Mouse (Mus musculus) CD4-positive naive resting alpha-beta T cell, adult 76 days (primary cell): ENCODE measurements around the gene Bahcc1. TPM values are rescaled to one million over a fixed set of nuclear protein-coding genes. Genes with fewer than 3 reads are reported as not detected.

ENCODE experiments used
- total RNA-seq: library from RNA; stranded (reverse); gene quantifications from one replicate; pipeline ENCODE4 v1.2.4, GENCODE M21; 2023

Bahcc1 gene
- total RNA-seq = 0.32 TPM

GRCm38 (mm10) chr11:120232230-120233097, at the start of gene Bahcc1:
Gene Bahcc1, plus strand, starts transcription at chr11:120232947.

Other genes starting within 250 kb of the Bahcc1 start
- 0.15 TPM for gene Aatk, start 185.8 kb upstream of the Bahcc1 start, total RNA-seq
- 9.7 TPM for gene Cep131, start 146.1 kb upstream of the Bahcc1 start, total RNA-seq
- gene Tepsin, start 134.2 kb upstream of the Bahcc1 start, total RNA-seq = 15.2 TPM
- gene Ndufaf8, start 134.0 kb upstream of the Bahcc1 start, total RNA-seq = 47.3 TPM
- gene Slc38a10, start 81.6 kb upstream of the Bahcc1 start, total RNA-seq = 102 TPM
- 1,148 TPM for gene Actg1, start 115.6 kb downstream of the Bahcc1 start, total RNA-seq
- gene Fscn2, start 128.6 kb downstream of the Bahcc1 start, total RNA-seq = 1.1 TPM
- 25.7 TPM for gene Faap100, start 145.8 kb downstream of the Bahcc1 start, total RNA-seq
- gene Nploc4, start 204.8 kb downstream of the Bahcc1 start, total RNA-seq = 58.8 TPM
- gene Tspan10, start 209.7 kb downstream of the Bahcc1 start, total RNA-seq = 57.3 TPM
- 0.67 TPM for gene Pde6g, start 220.6 kb downstream of the Bahcc1 start, total RNA-seq
- gene Oxld1, start 225.1 kb downstream of the Bahcc1 start, total RNA-seq = 3.7 TPM
- gene Ccdc137, start 225.2 kb downstream of the Bahcc1 start, total RNA-seq = 35.0 TPM
- gene Arl16, start 234.7 kb downstream of the Bahcc1 start, total RNA-seq = 12.6 TPM